Mouse (Mus musculus) adrenal gland (tissue): ENCODE data around the gene Hdac4.

Experiments used
- intact Hi-C: fragments of 180-260 bp; cut with DNase I; formaldehyde crosslinking; loops from one replicate; pipeline ENCODE4 v1.15.1; 2025

Gene Hdac4

DNA sequence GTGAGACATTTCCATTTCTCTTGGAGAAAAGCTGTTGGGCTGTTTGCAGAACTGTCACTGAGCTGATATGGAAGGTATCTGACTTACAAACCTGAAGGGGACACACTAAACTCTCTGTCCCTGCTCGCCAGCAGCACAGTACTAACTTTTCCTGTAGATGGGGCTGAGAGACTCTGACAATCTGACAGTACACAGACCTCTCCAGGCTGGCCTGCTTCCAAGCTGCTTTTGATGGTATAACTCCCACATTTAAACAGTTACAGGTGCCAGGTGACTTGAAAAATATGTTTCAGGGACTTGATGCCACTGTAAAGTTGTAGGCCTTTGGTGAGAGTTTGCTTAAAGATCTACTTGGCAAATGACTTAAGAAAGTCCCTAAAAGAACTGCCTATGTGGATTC is 214.1 kb downstream of the Hdac4 start:
- intact Hi-C loops = no loop called here

DNA sequence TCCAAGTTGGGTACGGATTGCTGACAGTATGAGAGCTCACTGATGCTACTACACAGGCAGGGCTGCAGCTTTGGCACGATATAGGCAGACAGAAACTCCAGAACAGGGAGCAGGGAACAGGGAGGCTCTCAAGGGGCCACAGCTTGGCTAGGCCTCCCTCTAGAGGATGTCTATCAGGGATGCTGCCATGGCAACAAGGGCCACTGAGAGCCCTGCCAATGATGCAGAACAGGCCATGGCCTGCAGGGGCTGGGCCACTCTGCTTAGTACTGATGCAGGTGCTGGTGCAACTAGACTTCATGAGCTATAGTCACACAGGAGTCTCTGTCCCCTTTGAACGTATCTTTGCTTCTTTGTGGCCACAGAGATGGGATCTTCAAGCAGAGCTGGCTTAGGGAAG is 217.1 kb downstream of the Hdac4 start:
- intact Hi-C loops = no loop called here

DNA sequence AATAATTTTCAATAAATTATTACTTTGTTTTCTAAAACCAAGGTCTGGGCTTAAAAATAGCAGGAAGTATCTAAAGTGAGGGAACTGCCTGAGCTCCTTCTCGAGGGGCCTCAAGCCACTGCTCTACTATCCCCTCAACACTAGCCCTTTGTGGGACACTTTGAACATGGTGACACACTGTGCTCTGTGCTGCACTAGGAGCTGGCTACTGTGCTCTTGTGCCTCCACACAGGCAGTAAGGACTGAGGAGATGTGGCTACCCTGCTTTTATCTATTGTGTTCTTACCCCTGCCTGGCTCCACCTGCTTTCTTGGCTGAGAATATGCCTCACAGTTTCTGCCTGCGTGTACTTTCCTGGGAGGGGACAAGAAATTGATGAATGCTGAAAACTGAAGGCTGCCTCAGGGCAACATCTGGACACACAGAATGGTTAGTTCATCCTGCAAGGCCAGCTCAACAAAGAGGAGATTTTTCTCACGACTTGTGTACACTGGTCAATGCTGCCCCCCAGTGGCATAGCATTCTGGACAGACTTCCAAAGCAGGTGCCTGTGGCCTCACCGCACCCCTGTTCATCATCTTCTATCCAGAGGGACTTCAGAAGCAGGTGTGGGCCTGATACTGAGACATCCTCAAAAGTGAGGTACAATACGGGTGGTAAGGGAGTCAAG is 226.7 kb downstream of the Hdac4 start:
- intact Hi-C loops = loop anchor here (10.0 kb wide), 1 partner anchor 54 kb away; no protein-coding TSS in a partner anchor

DNA sequence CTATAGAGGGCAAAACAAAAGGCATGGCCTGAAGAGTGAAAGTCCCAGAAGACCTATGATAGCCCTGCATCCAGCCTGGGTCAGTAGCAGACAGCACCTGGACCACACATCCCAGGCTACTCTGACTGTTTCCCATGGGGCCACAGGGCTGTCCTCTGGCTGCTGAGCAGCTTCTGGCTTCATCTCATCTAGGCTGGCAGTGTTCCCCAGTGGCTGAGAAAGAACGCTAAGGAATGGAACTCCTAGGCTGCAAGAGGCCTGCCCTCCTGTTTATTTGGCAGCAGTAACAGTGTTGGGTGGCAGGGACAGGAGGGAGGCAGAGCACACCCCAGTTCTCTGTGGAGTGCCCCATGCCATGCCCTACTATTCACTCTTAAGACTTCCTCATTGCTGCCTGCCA is 228.5 kb downstream of the Hdac4 start:
- intact Hi-C loops = loop anchor here (10.0 kb wide), 1 partner anchor 52 kb away; no protein-coding TSS in a partner anchor

DNA sequence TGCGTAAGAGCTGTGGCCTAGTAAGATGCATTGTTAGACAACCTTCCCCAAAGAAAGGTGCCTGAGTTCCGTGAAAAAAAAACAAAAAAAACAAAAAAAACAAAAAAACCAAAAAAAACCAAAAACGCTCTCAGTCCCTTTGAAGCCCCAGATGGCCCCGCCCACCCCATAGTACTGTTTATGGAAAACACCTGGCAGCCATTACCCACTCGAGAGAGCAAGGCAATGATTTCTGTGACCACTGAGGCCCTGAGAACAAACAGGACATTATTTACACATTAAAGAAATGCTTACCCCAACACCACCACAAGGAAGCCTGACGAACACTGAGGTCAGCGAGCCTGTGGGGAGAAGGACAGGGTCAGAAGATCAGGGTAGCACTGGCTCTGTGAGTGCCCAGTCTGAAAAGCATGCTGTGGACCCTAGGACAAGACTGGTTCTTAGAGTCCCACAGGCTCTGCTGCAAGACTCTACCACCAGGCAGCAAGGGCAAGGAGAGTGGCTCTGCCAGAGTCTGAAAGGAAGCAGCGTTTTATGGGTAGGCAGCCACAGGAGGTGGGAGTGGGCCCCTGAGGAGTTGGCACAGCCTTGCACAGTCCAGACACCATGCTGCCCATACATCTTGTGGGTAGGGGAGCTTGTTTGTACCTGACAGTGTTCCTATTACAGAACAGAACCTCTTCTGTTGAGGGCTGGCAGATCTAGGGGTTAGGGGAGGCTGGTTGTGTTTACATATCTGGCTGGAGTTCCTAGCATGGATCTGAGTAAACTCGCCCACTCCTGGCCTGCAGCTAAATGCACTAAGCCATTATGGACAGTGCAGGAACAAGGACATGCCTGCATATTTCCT is 230.8 kb downstream of the Hdac4 start:
- intact Hi-C loops = loop anchor here (5.0 to 10.0 kb wide), 2 partner anchors 50 to 393 kb away; no protein-coding TSS in a partner anchor

DNA sequence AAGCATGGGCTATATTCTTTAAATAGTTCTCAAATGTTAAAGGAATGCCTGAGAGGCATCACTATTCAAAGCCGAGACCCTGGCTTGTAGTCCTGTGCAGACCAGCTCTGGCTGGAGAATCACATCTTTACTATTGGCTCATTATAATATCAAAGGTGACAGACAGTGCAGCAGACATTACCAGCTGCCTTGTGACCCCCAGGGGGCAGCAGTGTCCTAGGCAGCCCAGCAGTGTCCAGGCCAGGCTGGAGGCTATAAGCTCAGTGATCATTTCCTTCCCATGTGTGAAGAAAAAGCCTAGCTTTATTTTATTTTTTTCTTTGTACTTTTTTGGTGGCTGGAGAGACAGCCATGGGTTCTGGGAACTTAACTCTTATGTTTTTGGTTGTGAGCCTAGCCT is 233.2 kb downstream of the Hdac4 start:
- intact Hi-C loops = loop anchor here (2.0 to 10.0 kb wide), 3 partner anchors 47 to 491 kb away; no protein-coding TSS in a partner anchor

DNA sequence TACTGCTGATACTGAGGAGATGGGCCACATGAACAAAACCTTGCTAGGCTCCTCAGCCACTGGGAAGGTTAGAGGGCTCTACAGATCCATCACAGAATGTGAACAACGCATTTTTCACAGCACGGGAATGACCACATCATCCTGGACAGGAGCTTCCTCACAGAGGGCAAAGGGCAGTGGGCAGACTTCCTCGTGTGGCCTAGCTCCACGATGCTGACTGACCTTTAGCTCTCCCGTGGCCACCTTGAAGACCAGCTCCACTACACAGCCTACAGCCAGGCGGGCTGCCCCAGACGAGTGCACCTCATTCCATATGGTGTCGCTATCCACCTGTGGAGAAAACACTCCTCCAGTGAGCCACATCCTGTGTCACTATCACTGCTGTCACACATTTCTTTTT is 234.3 kb downstream of the Hdac4 start:
- intact Hi-C loops = loop anchor here (5.0 to 10.0 kb wide), 2 partner anchors 46 to 396 kb away; no protein-coding TSS in a partner anchor

DNA sequence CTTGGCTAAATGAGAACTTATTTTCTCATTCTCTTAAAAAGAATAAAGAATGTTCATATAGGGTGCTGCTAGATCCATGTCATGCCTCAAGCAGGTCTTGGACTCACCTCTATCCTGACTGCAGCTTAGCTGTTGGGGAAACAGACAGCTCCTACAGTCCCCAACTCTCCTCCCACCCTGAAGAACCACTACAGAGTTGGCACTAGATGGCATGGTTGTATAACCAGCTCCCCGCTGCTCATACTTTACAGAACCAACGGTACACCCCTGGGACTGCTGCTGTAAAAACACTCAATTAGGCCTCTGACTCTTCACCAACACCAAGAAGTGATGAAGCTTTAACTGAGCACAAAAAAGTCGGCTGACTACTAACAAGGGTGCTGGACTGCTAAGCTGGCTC is 235.6 kb downstream of the Hdac4 start:
- intact Hi-C loops = loop anchor here (5.0 to 10.0 kb wide), 2 partner anchors 45 to 397 kb away; no protein-coding TSS in a partner anchor

DNA sequence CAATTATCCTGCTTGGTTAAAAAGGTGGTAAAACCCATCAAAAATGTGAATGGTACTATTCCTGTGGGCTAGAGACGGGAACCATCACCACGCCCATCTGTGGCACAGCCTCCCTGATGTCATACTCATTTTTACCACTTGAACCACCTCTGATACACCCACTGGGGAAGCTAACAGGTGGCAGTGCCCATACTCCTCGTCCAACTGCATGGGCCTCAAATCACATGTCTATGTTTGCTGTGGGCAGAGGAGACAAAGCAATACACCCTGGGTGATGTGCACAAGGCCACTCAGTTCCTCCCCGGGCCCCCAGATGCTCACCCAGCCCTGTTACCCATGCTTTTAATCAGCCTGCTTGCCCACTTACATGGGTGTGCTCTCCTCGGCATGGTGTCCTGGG is 236.5 kb downstream of the Hdac4 start:
- intact Hi-C loops = no loop called here

DNA sequence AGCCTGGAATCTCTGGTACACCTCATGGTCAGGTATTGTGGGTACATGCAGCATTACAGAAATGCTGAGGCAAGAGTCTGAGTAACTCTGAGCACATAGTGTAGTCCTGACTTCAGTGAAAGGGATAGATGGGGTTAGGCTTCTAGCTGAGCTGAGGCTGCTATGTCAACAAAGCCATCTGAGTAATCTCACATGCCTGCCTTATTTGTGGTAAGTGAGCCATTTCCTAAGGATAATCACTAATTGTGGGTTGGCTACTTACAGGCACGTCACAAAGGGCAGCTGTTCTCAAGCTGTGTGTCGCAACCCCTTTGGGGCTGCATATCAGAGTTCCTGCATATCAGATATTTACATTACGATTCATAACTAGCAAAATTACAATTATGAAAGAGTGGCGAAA is 239.3 kb downstream of the Hdac4 start:
- intact Hi-C loops = no loop called here

DNA sequence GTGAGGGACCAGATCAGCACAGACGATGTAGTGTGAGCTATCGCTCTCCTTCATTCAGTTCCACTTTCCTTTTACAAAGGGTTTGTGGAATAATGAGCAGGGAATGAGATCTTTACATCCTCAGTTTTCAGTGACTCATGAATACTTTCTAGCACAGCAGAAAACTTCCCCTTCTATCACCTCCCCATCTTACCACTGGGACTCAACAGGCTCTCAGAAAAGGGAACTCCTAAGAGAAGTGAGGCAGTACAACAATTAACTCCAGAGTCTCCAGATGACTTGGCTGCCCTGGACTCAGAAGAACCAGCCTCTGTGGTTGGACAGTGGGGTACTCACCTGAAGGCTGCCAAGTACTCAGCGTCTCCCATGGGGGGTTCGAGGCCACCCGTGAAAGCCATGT is 240.5 kb downstream of the Hdac4 start:
- intact Hi-C loops = no loop called here

DNA sequence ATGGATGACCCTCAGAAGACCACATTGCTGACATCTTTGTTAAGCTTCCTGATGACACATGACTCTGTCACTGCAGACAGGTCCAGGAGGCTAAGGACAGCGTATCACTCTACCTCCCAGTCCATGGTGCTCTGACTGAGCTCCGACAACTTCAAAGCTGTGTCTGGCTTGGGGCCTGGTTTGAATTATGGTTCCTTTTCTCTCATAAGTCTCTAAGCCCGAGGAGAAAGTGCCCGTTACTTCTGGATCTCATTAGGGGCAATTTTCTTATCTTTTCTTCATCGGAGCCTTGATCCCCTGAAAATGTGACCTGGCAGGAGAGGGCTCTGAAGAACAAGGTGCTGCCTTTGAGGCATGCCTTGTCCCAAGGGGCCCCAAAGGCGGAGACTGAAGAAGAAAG is 242.6 kb downstream of the Hdac4 start:
- intact Hi-C loops = no loop called here

DNA sequence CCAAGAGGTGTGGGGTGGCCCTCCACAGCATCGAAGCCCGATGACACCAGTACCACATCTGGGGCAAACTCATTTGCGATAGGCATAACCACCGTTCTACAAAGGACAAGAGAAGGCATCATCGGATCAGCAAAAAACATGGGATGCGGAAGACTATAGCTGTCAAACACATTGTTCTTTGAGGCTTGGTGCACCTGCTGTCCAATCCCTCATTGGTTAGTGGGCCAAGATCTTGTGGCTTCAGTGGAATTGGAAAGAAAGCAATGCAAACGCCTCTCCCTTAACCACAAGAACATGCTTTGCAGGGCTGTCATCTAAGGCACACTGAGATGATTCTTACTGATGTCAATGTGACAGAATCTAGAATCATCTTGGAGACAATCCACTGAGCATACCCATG is 248.1 kb downstream of the Hdac4 start:
- intact Hi-C loops = no loop called here

DNA sequence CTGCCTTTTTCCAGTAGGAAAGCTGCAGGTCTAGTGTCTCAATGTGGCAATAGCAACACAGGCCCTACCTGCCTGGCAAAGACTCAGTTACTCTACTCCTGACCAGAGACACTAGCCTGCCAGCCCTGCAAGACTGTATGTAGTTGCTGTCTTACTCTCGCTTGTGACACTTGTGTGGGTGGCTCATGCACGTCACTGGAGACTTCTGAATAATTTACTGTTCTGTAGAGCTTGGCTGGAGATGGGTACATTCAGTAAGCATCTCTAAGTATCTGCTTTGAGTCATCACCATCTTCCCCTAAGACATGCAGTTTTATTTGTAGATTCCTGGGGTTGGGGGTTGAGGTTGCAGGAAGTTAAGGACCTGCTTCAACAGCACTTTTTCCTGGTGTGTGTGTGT is 252.9 kb downstream of the Hdac4 start:
- intact Hi-C loops = no loop called here

DNA sequence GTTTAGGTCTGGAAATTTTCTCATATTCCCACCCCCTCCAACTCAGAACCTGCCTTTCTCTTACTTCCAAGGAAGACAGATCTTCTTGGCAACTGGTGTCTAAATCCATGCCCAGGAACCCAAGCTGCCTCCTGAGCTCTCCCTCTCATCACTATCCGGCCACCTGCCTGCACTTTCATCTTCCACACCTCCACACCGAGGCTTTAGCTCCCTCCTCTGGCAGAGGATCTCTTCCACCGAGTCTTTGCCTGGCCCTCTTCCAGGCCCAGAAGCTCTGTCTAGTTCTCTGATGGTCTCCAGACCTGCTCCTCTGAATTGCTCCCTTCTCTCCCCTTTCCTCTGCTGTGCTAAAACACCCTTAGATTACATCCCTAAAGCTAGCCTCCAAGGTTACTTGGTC is 253.5 kb downstream of the Hdac4 start:
- intact Hi-C loops = no loop called here

DNA sequence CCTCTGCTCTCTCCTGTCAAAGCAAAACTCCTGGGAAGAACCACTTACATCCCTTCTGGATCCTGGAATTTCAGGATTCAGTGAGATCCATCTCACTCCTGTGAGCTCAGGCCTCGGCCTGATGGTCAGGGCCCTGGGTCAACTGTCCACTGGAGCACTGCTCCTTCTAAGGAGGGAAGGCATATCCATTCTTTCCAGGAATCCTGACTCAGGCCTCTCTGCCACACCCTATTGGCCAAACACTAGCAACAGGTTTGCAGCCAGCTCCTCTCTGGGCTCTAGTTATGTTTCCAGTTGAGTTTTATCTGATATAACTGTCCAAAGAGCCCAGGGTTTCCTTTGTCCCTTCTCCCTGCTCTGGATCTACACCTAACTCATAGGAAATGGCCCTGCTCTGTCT is 254.4 kb downstream of the Hdac4 start:
- intact Hi-C loops = no loop called here

DNA sequence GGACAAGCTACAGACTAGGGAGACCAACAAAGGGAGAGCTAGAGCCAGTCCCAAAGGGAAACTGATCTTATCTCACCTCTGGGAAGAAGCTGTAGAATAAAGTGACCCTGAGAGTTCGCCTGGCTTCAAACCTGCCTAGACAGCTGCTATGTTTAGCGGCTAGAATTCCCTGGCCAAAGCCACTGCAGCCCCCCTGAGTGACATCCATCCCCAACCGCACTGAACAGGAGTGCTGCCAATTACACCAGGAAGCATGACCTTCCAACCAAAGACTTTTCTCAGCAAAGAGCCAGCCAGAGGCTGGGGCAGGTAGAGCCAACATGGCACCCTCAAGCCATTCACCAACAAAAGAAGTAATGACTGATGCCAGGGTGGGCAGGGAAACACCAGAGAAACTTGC is 260.3 kb downstream of the Hdac4 start:
- intact Hi-C loops = no loop called here

DNA sequence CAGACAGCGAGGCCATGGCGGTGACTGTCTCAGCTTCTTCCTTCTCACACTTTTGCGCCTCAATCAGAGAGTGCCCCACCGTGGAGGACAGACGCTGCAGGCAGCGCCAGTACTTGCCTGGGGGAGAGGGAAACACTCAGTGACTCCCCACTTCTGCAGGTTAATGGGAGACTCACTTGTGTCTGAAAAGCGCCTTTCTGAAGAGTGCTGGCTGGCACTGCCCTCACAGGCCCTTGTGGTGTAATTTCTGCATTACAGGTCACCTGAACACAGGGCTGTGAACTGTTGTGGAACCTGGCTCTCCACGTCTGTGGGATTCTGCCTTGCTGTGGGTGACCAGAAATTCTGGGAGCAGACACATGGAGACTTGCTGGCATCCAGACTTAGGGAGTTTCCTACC is 261.8 kb downstream of the Hdac4 start:
- intact Hi-C loops = no loop called here

DNA sequence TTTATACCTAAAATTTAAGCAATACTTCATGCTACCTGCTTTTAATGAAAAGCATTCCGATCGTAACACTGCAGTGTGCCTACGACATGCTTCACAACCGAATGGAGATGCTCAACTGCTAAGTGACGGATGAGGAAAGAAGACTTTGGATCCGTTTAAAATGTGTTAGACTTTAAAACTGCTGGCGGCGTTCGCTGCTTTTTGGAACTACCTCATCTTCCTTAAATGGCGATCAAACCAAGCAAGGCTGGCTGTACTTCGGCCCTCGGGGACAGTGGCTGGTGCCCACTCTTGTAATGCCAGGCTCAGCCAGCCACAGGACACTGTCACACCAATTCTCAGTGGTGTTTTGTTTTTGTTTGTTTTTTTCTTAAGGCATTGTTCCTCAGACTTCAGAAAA is 263.3 kb downstream of the Hdac4 start:
- intact Hi-C loops = no loop called here

DNA sequence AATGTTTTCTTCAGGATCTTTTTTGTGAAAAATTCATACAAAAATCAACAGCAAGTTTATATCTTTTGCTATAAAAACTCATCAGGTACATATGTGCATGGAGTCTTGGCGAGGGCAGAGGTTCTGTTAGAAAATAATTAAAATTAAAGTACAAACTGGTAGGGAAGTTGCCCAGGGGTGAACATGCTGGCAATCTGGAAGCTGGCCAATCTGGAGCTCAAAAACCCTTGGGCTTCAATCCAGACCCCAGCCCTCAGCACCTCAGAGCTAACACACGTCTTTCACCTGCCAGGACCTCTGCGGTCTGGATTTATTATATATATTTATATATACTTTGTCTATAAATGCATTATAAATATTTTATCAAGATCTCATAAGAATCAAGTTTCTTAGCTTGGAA is 263.7 kb downstream of the Hdac4 start:
- intact Hi-C loops = no loop called here

DNA sequence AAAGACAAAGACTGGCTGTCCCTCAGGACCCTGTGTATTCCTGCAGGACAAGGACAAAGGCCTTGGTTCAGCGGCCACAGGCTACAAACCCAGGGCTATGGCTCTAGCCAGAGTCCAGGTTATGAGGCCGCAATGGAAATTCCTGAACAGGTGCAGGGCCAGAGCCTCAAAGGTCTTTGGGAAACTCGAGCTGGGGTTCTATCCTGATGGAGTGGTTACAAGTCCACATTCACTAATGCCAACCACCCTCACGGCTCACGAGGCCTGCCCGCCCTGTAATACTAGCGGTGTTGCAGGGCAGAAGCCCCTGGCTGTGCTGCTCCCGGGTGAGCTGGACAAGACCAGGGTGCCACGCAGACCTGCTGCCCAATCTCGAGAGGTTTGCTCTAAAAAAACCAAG is 264.3 kb downstream of the Hdac4 start:
- intact Hi-C loops = no loop called here

DNA sequence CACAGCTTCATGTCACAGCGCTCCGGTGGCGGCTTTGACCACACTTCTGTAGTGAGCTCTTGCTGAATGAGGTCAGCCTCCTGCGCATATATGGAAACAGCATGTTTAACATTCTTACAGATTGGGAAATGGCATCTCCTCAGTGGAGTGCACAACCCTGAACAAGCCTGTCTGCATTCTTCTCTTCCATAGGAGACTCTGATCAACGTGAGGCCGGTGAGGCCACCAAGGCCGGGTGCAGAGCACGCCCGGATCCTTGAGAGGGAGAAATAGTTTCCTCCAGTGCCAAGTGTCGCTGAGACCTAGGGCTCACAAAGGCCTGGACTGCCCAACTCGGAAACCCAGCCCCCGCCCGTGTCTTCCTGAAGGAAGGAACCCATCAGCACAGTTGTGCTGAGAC is 266.4 kb downstream of the Hdac4 start:
- intact Hi-C loops = no loop called here
